Mouse (Mus musculus) testis, adult 2 months (tissue): Measurements from ENCODE around the gene Casz1.

Experiments
- CTCF ChIP-seq: fragments of 200-500 bp; IDR thresholded peaks from 2 replicates; pipeline ENCODE4 v1.5.1; 2012; ENCODE audit warnings: low read depth, mild to moderate bottlenecking, inconsistent platforms, low read length, moderate library complexity; ENCODE audit not compliant: control insufficient read depth, insufficient read depth, insufficient replicate concordance
- POLR2A ChIP-seq: fragments of 200-500 bp; IDR thresholded peaks from 2 replicates; pipeline ENCODE4 v1.6.1; 2012; ENCODE audit warnings: low read depth, mild to moderate bottlenecking, inconsistent platforms, low read length, moderate library complexity; ENCODE audit not compliant: control insufficient read depth

DNA sequence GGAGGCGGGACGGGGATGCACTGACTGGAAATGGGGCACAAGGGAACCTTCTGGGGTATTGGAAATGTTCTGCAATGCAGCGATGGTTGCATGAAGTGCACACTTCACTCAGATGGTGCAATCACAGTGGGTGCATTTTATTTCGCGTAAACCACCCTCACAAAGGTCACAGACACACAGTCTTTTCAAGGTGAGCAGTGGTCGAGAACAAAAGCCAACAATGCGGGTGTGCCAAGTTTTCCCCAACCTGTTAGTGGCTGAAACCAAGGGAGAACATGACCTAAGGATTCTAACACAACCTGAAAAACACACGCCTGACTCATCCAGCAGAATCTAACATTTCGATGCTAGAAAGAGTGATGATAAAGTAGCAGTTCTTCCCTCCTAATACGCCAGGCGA lies 174.7 kb downstream of the Casz1 start:
- no peak for TF ChIP-seq POLR2A
- TF ChIP-seq CTCF = no peak
